Mouse (Mus musculus) forebrain, embryonic 14.5 days (tissue): ENCODE data around the gene Trim67. TPM values are rescaled to one million over a fixed set of nuclear protein-coding genes. Genes with fewer than 3 reads are reported as not detected.

Experiments used
- ATAC-seq: fragments of 200-750 bp; cut with Nextera tagmentation; 2 replicates; pipeline ENCODE4 v1.8.0; 2017; ENCODE audit warnings: mild to moderate bottlenecking, moderate library complexity
- DNase-seq: peaks from one replicate; pipeline ENCODE4 v3.0.0-alpha.2; 2015; ENCODE audit warnings: low spot score
- H3K27ac ChIP-seq: fragments of 300-500 bp; sonication (generic); 2 replicates; pipeline ENCODE4 v1.5.1; 2014; ENCODE audit warnings: low read depth, mild to moderate bottlenecking, control low read depth, low read length, moderate library complexity
- H3K27me3 ChIP-seq: fragments of 300-500 bp; sonication (generic); replicated peaks from 2 replicates; pipeline ENCODE4 v1.6.1; 2014; ENCODE audit warnings: low read length, control low read depth, mixed read lengths; ENCODE audit not compliant: control insufficient read depth, insufficient read depth
- H3K36me3 ChIP-seq: fragments of 300-500 bp; sonication (generic); 2 replicates; pipeline ENCODE4 v1.6.1; 2014; ENCODE audit warnings: low read length, control low read depth; ENCODE audit not compliant: control insufficient read depth, insufficient read depth
- H3K4me1 ChIP-seq: fragments of 300-500 bp; sonication (generic); 2 replicates; pipeline ENCODE4 v1.6.1; 2014; ENCODE audit warnings: antibody characterized with exemption, low read length, control low read depth; ENCODE audit not compliant: control insufficient read depth, insufficient read depth
- H3K4me2 ChIP-seq: fragments of 300-500 bp; sonication (generic); 2 replicates; pipeline ENCODE4 v1.6.1; 2014; ENCODE audit warnings: mild to moderate bottlenecking, control low read depth, low read length
- H3K4me3 ChIP-seq: fragments of 300-500 bp; sonication (generic); 2 replicates; pipeline ENCODE4 v1.5.1; 2014; ENCODE audit warnings: low read depth, low read length, control low read depth
- H3K9ac ChIP-seq: fragments of 300-500 bp; sonication (generic); 2 replicates; pipeline ENCODE4 v1.6.1; 2014; ENCODE audit warnings: mild to moderate bottlenecking, low read length, control low read depth, moderate library complexity
- H3K9me3 ChIP-seq: fragments of 300-500 bp; sonication (generic); replicated peaks from 2 replicates; pipeline ENCODE4 v1.6.1; 2016; ENCODE audit warnings: low read length, control low read depth, mixed read lengths; ENCODE audit not compliant: control insufficient read depth
- WGBS: fragments of 180-500 bp; shearing (Covaris S2); extraction: QIAGEN DNeasy Blood & Tissue Kit; methylation state at CpG from one replicate; pipeline ENCODE4 v1.1.7; 2014; 5-methylcytosine and 5-hydroxymethylcytosine counted together
- polyA plus RNA-seq: library from polyadenylated mRNA; unstranded; fragments of >200 nt; fragmentation: Nextera tagmentation; extraction: Ambion mirVana; gene quantifications from 2 replicates; pipeline ENCODE4 v1.2.1, GENCODE M21; 2014

Trim67 gene
- 16.5 and 22.0 TPM in 2 replicates for polyA plus RNA-seq

- peak; percentile 92 for ATAC-seq
- H3K4me1 ChIP-seq: peaks cover 18% of the 10 kb centered on the region
- H3K27me3 ChIP-seq: peaks cover 15% of the 10 kb centered on the region
- peak; percentile 95 for DNase-seq
- H3K9me3 ChIP-seq: no peaks in the 10 kb centered on the region
- peak within 1 kb of the TSS; percentile 94 for H3K4me2 ChIP-seq
- H3K27ac ChIP-seq: peak within 1 kb of the TSS; percentile 90
- WGBS: under 1% methylated on average over 38 of the region's 39 CpGs
- peak within 1 kb of the TSS; percentile 61 for H3K4me3 ChIP-seq
- no peaks in the 10 kb centered on the region for H3K36me3 ChIP-seq
- peak within 1 kb of the TSS; percentile 77 for H3K9ac ChIP-seq
Measured at GRCm38 (mm10) chr8:124792708-124793107, at the start of gene Trim67. Gene Trim67 (plus strand): TSS chr8:124793092.

DNA sequence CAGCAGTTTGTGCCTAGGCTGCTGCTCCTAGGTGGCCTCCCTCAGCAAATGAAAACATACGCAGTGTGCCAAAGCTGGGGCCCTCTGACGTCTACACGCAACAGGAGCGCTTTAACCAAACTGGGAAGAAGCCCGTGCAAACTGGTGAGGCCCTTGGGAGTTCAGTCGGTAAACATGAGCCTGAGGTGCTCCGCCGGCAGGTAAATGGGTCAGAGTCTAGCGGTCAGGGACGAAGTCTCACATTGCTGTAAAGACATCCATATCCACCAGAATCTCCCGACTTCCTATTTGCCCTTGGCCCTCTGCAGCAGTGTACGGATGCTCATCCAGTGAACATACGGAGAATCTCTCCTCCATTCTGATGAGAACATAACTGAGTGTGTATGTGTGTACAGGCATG is 46.2 kb upstream of the Trim67 start:
- H3K9me3 ChIP-seq: no peaks in the 10 kb centered on the region
- peaks cover 8% of the 10 kb centered on the region; the same call in 1 of the 2 replicates for H3K4me1 ChIP-seq
- no peaks in the 10 kb centered on the region for H3K36me3 ChIP-seq
- DNase-seq: no peak
- no peak overlapping the region for H3K4me3 ChIP-seq
- no peak overlapping the region for H3K27ac ChIP-seq
- no peak overlapping the region for H3K9ac ChIP-seq
- H3K4me2 ChIP-seq: no peak overlapping the region
- H3K27me3 ChIP-seq: peaks cover 24% of the 10 kb centered on the region
- 79% methylated on average over 13 of the region's 13 CpGs for WGBS
- ATAC-seq: no peak

DNA sequence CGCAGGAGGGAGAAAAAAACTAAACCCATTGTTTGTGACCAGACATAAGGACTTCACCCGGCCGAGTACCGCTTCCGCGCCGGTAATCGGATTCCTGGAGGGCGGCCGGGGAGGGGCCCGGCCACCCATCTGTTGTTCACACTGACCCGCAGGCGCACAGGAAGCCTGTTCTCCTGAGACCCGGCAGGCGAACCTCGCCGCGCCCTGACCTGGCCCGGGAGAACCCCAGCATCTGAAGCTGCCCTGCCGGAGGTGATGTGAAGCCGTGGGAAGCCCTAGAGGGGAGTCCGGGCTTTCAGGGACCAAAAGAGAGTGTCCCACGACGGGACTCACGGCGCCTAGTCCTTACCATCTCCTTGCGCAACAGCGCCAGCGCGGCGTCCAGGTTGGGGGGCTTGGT is 41.7 kb upstream of the Trim67 start:
- no peaks in the 10 kb centered on the region for H3K9me3 ChIP-seq
- peak overlapping the region; percentile 43 for H3K4me3 ChIP-seq
- peaks cover 50% of the 10 kb centered on the region for H3K27me3 ChIP-seq
- peak overlapping the region; percentile 63 for H3K4me2 ChIP-seq
- peaks cover 9% of the 10 kb centered on the region; the same call in 1 of the 2 replicates for H3K4me1 ChIP-seq
- H3K27ac ChIP-seq: no peak overlapping the region
- ATAC-seq (0 out of 2 replicates have a peak, but pooled peaks have one; percentile 7), DNase-seq (no peak)
- no peaks in the 10 kb centered on the region for H3K36me3 ChIP-seq
- H3K9ac ChIP-seq: peak overlapping the region; percentile 49
- WGBS: under 1% methylated on average over 30 of the region's 31 CpGs

DNA sequence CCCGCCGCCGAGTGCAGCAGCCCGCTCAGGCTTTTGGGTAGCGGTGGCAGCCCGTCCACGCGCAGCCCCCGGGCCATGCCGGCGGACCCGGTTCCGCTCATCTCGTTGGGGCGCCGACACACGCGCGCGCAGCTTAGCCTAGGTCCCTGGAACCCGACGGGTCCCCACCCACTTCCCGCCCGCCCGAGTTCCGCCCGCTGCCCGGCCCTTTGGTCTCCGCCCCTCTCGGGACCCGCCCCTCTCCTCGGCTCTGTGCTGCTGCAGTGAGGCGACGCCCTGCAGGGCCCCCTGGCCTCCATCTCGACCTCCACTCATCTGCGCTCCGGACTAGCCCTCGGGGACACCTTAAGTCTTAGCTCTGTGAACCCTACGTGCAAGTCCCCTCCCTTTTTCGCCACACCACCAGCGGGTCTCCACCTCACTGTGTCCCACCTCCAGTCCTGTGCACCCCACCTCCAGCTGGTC is 41.2 kb upstream of the Trim67 start, which contains the start of gene Fam89a:
Fam89a (minus strand) TSS at position 124 of the 465 bp plus-strand sequence.
- Histone ChIP-seq H3K36me3 (no peaks in the 10 kb centered on the region), H3K27me3 (peaks cover 52% of the 10 kb centered on the region), H3K9me3 (no peaks in the 10 kb centered on the region), H3K27ac (no peak within 1 kb of the TSS), H3K4me1 (peaks cover 9% of the 10 kb centered on the region; the same call in 1 of the 2 replicates), H3K4me2 (peak within 1 kb of the TSS; percentile 63), H3K4me3 (peak within 1 kb of the TSS; percentile 43), H3K9ac (peak within 1 kb of the TSS; percentile 49)
- WGBS: 1% methylated on average over 29 of the region's 41 CpGs
- ATAC-seq: peak; percentile 62
- DNase-seq: no peak

- ATAC-seq: no peak
- Histone ChIP-seq H3K9ac (no peak overlapping the region), H3K4me2 (peak overlapping the region; percentile 63; the same call in 1 of the 2 replicates), H3K9me3 (no peaks in the 10 kb centered on the region), H3K4me3 (no peak overlapping the region), H3K27me3 (peaks cover 52% of the 10 kb centered on the region), H3K27ac (no peak overlapping the region), H3K36me3 (no peaks in the 10 kb centered on the region), H3K4me1 (peaks cover 9% of the 10 kb centered on the region; the same call in 1 of the 2 replicates)
- 30% methylated on average over 21 of the region's 21 CpGs for WGBS
- no peak for DNase-seq
Measured at GRCm38 (mm10) chr8:124752325-124752862, 40.5 kb upstream of the Trim67 start.

DNA sequence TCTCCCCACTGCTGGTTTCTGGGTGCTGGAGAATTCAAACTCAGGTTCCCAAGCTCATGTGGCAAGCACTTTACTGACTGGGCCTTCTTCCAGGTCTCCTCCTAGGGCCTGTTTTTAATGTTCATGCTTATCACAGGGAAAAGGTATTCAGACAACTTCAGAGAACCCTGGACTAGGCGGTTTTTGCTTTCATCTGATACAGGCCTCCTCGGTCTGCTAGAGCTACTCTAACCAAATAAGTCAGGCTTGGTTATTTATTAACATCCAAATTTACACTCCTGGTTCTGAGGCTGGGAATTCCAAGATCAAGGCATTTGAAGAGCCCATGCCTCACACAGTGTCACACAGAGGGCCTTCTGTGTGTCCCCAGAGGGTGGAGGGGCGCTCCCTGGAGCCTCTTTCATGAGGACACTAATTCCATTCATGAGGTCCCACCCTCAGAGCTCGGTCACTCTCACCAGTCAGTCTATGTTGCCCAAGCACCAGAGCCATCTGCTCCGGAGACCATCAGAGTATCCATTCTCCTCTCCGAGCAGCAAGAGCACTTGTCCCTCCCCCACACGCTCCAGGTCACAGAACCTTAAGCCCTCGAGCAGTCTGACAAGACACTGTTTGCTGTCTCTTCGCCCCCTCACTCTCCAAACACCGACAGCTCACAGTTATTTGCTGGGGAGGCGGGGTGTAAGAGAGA is 38.6 kb upstream of the Trim67 start:
- Histone ChIP-seq H3K4me1 (peaks cover 9% of the 10 kb centered on the region; the same call in 1 of the 2 replicates), H3K36me3 (no peaks in the 10 kb centered on the region), H3K9ac (no peak overlapping the region), H3K9me3 (no peaks in the 10 kb centered on the region), H3K27me3 (peaks cover 51% of the 10 kb centered on the region), H3K4me2 (no peak overlapping the region), H3K4me3 (no peak overlapping the region), H3K27ac (no peak overlapping the region)
- ATAC-seq: no peak
- WGBS: 18% methylated on average over 11 of the region's 11 CpGs
- DNase-seq: no peak

GRCm38 (mm10) chr8:124754792-124755190 is 38.1 kb upstream of the Trim67 start:
- no peak overlapping the region for H3K9ac ChIP-seq

GRCm38 (mm10) chr8:124755481-124755880 is 37.4 kb upstream of the Trim67 start:
- ATAC-seq (no peak), DNase-seq (no peak)
- Histone ChIP-seq H3K9ac (no peak overlapping the region), H3K4me3 (no peak overlapping the region), H3K27ac (no peak overlapping the region), H3K4me2 (no peak overlapping the region), H3K36me3 (no peaks in the 10 kb centered on the region), H3K4me1 (peaks cover 9% of the 10 kb centered on the region; the same call in 1 of the 2 replicates), H3K9me3 (no peaks in the 10 kb centered on the region), H3K27me3 (peaks cover 39% of the 10 kb centered on the region)
- WGBS: 87% methylated on average over 8 of the region's 8 CpGs

More at GRCm38 (mm10) chr8:124754792-124755190, 38.1 kb upstream of the Trim67 start:
- Histone ChIP-seq H3K9me3 (no peaks in the 10 kb centered on the region), H3K4me1 (peaks cover 9% of the 10 kb centered on the region; the same call in 1 of the 2 replicates), H3K27ac (no peak overlapping the region), H3K27me3 (peaks cover 46% of the 10 kb centered on the region), H3K4me2 (no peak overlapping the region), H3K36me3 (no peaks in the 10 kb centered on the region), H3K4me3 (no peak overlapping the region)
- WGBS: 25% methylated on average over 4 of the region's 4 CpGs
- ATAC-seq (no peak), DNase-seq (no peak)

DNA sequence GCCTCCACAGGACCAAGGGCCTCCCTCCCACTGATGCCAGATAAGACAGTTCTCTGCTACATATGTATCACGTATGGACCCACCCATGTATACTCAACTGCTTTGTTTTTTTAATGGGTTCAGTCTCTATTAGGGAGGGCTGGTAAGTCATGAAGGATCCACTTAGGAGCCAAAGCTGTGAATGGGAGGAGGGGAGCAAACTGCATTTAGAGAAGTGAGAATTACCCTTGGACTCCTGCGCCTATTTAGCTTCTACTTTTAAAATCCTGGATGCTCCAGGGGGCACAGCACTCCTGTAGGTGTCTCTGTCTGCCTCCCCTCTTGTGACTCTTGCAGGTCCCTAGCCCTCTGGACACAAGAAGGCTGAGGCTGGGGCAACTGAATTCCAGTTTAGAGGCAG is 36.7 kb upstream of the Trim67 start:
- 63% methylated on average over 2 of the region's 2 CpGs for WGBS
- H3K4me3 ChIP-seq: no peak overlapping the region
- no peak for ATAC-seq
- peaks cover 6% of the 10 kb centered on the region; the same call in 1 of the 2 replicates for H3K4me1 ChIP-seq
- peaks cover 33% of the 10 kb centered on the region for H3K27me3 ChIP-seq
- no peak overlapping the region for H3K27ac ChIP-seq
- no peaks in the 10 kb centered on the region for H3K36me3 ChIP-seq
- no peaks in the 10 kb centered on the region for H3K9me3 ChIP-seq
- no peak overlapping the region for H3K9ac ChIP-seq
- DNase-seq: no peak
- no peak overlapping the region for H3K4me2 ChIP-seq
